Mouse (Mus musculus): ENCODE data around the gene Sh3gl1. TPM values are rescaled to one million over a fixed set of nuclear protein-coding genes. Genes with fewer than 3 reads are reported as not detected.

Gene Sh3gl1
- polyA plus RNA-seq, 1 experiment from 2014 or later: 200 TPM

- peak; percentile 16; the same call in 1 of the 2 replicates for ATAC-seq (ENCODE audit: low FRiP score, low read depth)
- peak overlapping the region; percentile 57 for H3K9ac ChIP-seq
- peak overlapping the region; percentile 57 for H3K4me2 ChIP-seq (replicated peaks)
- peak overlapping the region; percentile 91 for H3K4me3 ChIP-seq
- H3K36me3 ChIP-seq: peaks cover 25% of the 10 kb centered on the region
- H3K27ac ChIP-seq: no peak overlapping the region
- H3K27me3 ChIP-seq: no peaks in the 10 kb centered on the region
- H3K4me1 ChIP-seq: peaks cover 43% of the 10 kb centered on the region
- 39% methylated on average over 13 of the region's 13 CpGs for WGBS
- no peaks in the 10 kb centered on the region for H3K9me3 ChIP-seq
Observed at GRCm38 (mm10) chr17:56036901-56037287, 459 bp upstream of the Sh3gl1 start.

- H3K36me3 ChIP-seq: peaks cover 40% of the 10 kb centered on the region
- H3K4me3 ChIP-seq: peak overlapping the region; percentile 91
- H3K4me1 ChIP-seq: peaks cover 31% of the 10 kb centered on the region
- H3K27me3 ChIP-seq: no peaks in the 10 kb centered on the region
- peak overlapping the region; percentile 97 for H3K9ac ChIP-seq
- no peaks in the 10 kb centered on the region for H3K9me3 ChIP-seq
- ATAC-seq (ENCODE audit: low FRiP score, low read depth): no peak
- H3K27ac ChIP-seq: no peak overlapping the region
- 75% methylated on average over 4 of the region's 4 CpGs for WGBS
- H3K4me2 ChIP-seq (replicated peaks): peak overlapping the region; percentile 72
Observed at GRCm38 (mm10) chr17:56035216-56035615, 1.2 kb downstream of the Sh3gl1 start.

- no peak overlapping the region for H3K27ac ChIP-seq
- ATAC-seq (ENCODE audit: low FRiP score, low read depth): no peak
- 82% methylated on average over 6 of the region's 6 CpGs for WGBS
- peaks cover 31% of the 10 kb centered on the region for H3K4me1 ChIP-seq
- no peaks in the 10 kb centered on the region for H3K9me3 ChIP-seq
- H3K9ac ChIP-seq: peak overlapping the region; percentile 97
- peak overlapping the region; percentile 72 for H3K4me2 ChIP-seq (replicated peaks)
- no peaks in the 10 kb centered on the region for H3K27me3 ChIP-seq
- H3K36me3 ChIP-seq: peaks cover 43% of the 10 kb centered on the region
- H3K4me3 ChIP-seq: peak overlapping the region; percentile 91
Observed at GRCm38 (mm10) chr17:56034726-56035100, 1.7 kb downstream of the Sh3gl1 start.

DNA sequence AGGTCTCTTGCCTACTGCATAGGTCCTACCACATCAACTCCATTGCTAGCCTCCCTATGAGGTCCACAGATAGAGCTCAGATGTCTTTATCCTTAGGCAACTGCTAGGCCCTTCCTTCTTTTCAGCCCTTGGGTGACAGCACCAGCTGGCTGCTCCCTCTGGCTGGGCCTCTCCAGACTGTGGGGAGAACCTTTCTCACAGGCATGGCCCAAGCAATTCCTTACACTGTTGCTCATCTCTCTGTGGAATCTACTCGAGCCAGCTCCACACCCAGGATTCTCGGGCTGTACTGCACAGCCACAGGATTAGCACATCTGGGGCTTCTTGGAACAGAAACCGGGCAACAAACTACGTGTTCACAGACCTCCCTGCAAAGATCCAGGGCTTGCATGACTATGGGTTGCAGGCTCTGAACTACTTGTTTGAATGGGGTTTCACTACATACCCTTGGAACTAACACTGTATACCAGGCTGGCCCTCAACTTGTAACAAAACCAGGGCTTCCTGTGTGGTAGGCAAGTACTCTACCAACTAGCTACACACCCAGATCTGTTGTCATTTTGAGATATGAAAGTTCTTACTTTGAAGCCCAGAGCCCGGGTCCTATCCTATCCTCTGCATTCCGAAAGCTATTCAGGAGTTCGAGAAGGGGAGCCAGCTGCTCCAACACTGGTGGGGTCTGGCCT is 2.3 kb downstream of the Sh3gl1 start:
- Histone ChIP-seq H3K27ac (no peak overlapping the region), H3K4me2 (replicated peaks) (peak overlapping the region; percentile 72), H3K9me3 (no peaks in the 10 kb centered on the region), H3K4me1 (peaks cover 31% of the 10 kb centered on the region), H3K36me3 (peaks cover 48% of the 10 kb centered on the region), H3K4me3 (peak overlapping the region; percentile 91), H3K9ac (peak overlapping the region; percentile 97), H3K27me3 (no peaks in the 10 kb centered on the region)
- 86% methylated on average over 7 of the region's 7 CpGs for WGBS
- no peak for ATAC-seq (ENCODE audit: low FRiP score, low read depth)

DNA sequence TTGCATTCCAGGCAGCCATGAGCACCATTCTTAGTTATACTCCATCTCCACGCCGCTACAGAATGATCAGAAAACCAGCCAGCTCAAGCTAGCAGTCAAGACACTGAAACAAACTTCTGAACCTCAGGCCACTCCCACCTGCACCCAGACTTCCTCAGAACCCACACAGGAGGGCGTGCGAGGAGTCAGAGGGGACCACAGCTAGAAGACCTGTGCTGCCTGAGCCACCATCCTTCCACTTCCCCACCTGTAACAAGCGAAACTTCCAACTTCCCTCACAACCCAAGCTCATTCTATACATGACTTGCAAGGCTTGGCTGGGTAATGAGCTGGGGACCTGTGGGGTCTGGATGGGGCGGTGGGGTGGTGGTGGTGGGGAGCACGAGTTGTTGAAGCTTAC is 3.6 kb downstream of the Sh3gl1 start:
- Histone ChIP-seq H3K9me3 (no peaks in the 10 kb centered on the region), H3K4me3 (no peak overlapping the region), H3K36me3 (peaks cover 62% of the 10 kb centered on the region), H3K27ac (no peak overlapping the region), H3K9ac (peak overlapping the region; percentile 97; the same call in 1 of the 2 replicates), H3K27me3 (no peaks in the 10 kb centered on the region), H3K4me1 (peaks cover 35% of the 10 kb centered on the region), H3K4me2 (replicated peaks) (no peak overlapping the region)
- 83% methylated on average over 7 of the region's 7 CpGs for WGBS
- no peak for ATAC-seq (ENCODE audit: low FRiP score, low read depth)

DNA sequence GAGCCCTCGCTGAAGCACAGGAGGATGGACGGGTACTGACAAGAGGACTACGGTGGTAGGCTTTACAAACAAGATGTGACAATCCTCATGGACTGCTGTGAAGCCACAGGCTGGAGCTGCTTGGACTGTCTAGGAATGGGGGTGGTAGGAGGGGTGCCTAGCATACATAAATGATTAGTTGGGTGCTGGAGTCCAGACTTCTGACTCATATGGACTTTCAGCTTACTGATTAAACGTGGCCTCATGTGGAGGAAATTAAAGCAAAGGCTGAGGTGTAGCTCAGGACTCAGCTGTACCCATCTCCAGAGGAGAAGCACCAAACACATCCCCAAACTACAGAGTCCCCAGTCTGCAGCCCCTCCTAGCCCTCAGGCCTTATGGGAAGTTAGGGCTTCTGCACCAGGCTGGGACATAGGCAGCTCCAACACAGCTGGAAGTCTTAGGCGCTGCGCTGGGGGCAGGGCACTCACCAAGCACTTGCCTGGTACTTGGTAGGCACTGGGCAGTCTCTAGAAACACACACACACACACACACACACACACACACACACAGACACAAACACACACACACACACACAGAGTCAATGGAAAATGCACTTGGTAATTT is 4.2 kb downstream of the Sh3gl1 start:
- Histone ChIP-seq H3K36me3 (peaks cover 68% of the 10 kb centered on the region), H3K4me1 (peaks cover 35% of the 10 kb centered on the region), H3K4me3 (no peak overlapping the region), H3K9me3 (no peaks in the 10 kb centered on the region), H3K9ac (no peak overlapping the region), H3K27ac (no peak overlapping the region; the same call in 1 of the 2 replicates), H3K4me2 (replicated peaks) (no peak overlapping the region), H3K27me3 (no peaks in the 10 kb centered on the region)
- no peak for ATAC-seq (ENCODE audit: low FRiP score, low read depth)
- WGBS: 72% methylated on average over 6 of the region's 6 CpGs

- no peak for ATAC-seq (ENCODE audit: low FRiP score, low read depth)
- no peak overlapping the region for H3K4me2 ChIP-seq (replicated peaks)
- no peaks in the 10 kb centered on the region for H3K27me3 ChIP-seq
- H3K27ac ChIP-seq: no peak overlapping the region
- 92% methylated on average over 7 of the region's 7 CpGs for WGBS
- H3K4me1 ChIP-seq: peaks cover 35% of the 10 kb centered on the region
- no peak overlapping the region for H3K9ac ChIP-seq
- no peaks in the 10 kb centered on the region for H3K9me3 ChIP-seq
- H3K36me3 ChIP-seq: peaks cover 74% of the 10 kb centered on the region
- no peak overlapping the region for H3K4me3 ChIP-seq
Observed at GRCm38 (mm10) chr17:56031431-56031830, 5.0 kb downstream of the Sh3gl1 start.

- H3K4me2 ChIP-seq (replicated peaks): no peak overlapping the region
- H3K9me3 ChIP-seq: no peaks in the 10 kb centered on the region
- peaks cover 74% of the 10 kb centered on the region for H3K36me3 ChIP-seq
- no peaks in the 10 kb centered on the region for H3K27me3 ChIP-seq
- no peak overlapping the region for H3K9ac ChIP-seq
- H3K4me3 ChIP-seq: no peak overlapping the region
- WGBS: 66% methylated on average over 5 of the region's 5 CpGs
- H3K27ac ChIP-seq: no peak overlapping the region
- no peak for ATAC-seq (ENCODE audit: low FRiP score, low read depth)
- H3K4me1 ChIP-seq: peaks cover 35% of the 10 kb centered on the region
Observed at GRCm38 (mm10) chr17:56030919-56031318, 5.5 kb downstream of the Sh3gl1 start.

GRCm38 (mm10) chr17:56030238-56030870 is 6.1 kb downstream of the Sh3gl1 start:
- H3K9me3 ChIP-seq: no peaks in the 10 kb centered on the region
- no peak overlapping the region for H3K9ac ChIP-seq
- peaks cover 75% of the 10 kb centered on the region for H3K36me3 ChIP-seq
- H3K4me1 ChIP-seq: peaks cover 31% of the 10 kb centered on the region
- H3K4me3 ChIP-seq: no peak overlapping the region
- no peak overlapping the region for H3K27ac ChIP-seq
- 89% methylated on average over 9 of the region's 9 CpGs for WGBS
- H3K4me2 ChIP-seq (replicated peaks): no peak overlapping the region
- H3K27me3 ChIP-seq: no peaks in the 10 kb centered on the region
- no peak for ATAC-seq (ENCODE audit: low FRiP score, low read depth)

GRCm38 (mm10) chr17:56027801-56028441 is 8.5 kb downstream of the Sh3gl1 start:
- ATAC-seq (ENCODE audit: low FRiP score, low read depth): no peak
- no peaks in the 10 kb centered on the region for H3K27me3 ChIP-seq

DNA sequence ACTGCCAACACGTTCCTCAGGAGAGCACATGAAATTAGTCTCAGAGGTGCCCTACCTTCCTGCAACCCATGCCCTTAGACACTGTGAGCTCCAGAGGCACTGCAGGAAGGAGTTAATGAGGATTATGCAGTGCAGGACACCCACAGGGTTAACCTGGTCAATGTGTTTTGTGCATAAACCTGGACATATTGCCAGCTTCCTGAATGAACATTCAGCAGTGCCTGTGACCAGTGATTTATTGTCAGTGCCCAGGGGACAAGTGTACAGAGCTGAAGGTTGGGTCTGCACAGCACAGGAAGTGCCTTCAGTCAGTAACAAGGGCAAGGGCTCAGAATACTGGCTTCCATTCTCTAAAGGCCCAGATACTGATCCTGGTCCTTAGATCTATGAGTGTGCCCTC is 9.6 kb downstream of the Sh3gl1 start:
- Histone ChIP-seq H3K27ac (no peak overlapping the region), H3K9ac (no peak overlapping the region), H3K4me2 (replicated peaks) (no peak overlapping the region), H3K9me3 (no peaks in the 10 kb centered on the region), H3K4me3 (no peak overlapping the region), H3K27me3 (no peaks in the 10 kb centered on the region), H3K36me3 (peaks cover 72% of the 10 kb centered on the region), H3K4me1 (0 out of 2 replicates have a peak, but pooled peaks cover 6% of the 10 kb centered on the region)
- no peak for ATAC-seq (ENCODE audit: low FRiP score, low read depth)
- 30% methylated on average over 1 of the region's 1 CpGs for WGBS

More at GRCm38 (mm10) chr17:56027801-56028441, 8.5 kb downstream of the Sh3gl1 start:
- Histone ChIP-seq H3K36me3 (peaks cover 76% of the 10 kb centered on the region), H3K4me3 (no peak overlapping the region), H3K9me3 (no peaks in the 10 kb centered on the region), H3K27ac (no peak overlapping the region), H3K4me1 (peaks cover 10% of the 10 kb centered on the region), H3K9ac (0 out of 2 replicates have a peak overlapping the region, but pooled peaks have one; percentile 19), H3K4me2 (replicated peaks) (no peak overlapping the region)
- 94% methylated on average over 5 of the region's 5 CpGs for WGBS

DNA sequence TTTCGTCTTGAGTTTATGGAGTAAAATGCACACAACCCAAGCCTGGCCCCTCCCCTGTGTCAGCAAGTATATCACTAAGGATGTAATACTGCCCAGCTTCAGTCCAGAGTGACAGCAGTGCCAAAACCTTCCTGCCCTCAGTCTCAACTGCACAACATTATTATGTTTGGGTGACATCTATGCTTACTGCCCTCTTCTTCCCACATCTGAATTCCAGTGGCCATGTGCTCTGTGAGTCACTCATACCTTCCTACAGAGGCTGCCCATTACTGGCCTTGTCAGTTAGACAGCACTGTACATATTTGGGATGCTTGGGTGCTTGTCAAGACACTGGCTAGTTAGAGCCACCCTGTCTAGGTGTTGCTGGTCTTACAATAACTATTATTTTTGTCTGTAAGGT is 10.1 kb downstream of the Sh3gl1 start:
- Histone ChIP-seq H3K4me1 (0 out of 2 replicates have a peak, but pooled peaks cover 9% of the 10 kb centered on the region), H3K9ac (no peak overlapping the region), H3K4me2 (replicated peaks) (no peak overlapping the region), H3K27me3 (no peaks in the 10 kb centered on the region), H3K4me3 (no peak overlapping the region), H3K36me3 (peaks cover 74% of the 10 kb centered on the region), H3K27ac (no peak overlapping the region), H3K9me3 (no peaks in the 10 kb centered on the region)
- WGBS: 87% methylated on average over 1 of the region's 1 CpGs
- no peak for ATAC-seq (ENCODE audit: low FRiP score, low read depth)

Measured in limb, embryonic 13.5 days (tissue).